Mouse (Mus musculus): Measurements from ENCODE around the gene Hdhd5. TPM values are rescaled to one million over a fixed set of nuclear protein-coding genes. Genes with fewer than 3 reads are reported as not detected.

The Hdhd5 gene
- total RNA-seq, 2 experiments from 2014 or later, result 31.3 to 31.5 TPM

DNA sequence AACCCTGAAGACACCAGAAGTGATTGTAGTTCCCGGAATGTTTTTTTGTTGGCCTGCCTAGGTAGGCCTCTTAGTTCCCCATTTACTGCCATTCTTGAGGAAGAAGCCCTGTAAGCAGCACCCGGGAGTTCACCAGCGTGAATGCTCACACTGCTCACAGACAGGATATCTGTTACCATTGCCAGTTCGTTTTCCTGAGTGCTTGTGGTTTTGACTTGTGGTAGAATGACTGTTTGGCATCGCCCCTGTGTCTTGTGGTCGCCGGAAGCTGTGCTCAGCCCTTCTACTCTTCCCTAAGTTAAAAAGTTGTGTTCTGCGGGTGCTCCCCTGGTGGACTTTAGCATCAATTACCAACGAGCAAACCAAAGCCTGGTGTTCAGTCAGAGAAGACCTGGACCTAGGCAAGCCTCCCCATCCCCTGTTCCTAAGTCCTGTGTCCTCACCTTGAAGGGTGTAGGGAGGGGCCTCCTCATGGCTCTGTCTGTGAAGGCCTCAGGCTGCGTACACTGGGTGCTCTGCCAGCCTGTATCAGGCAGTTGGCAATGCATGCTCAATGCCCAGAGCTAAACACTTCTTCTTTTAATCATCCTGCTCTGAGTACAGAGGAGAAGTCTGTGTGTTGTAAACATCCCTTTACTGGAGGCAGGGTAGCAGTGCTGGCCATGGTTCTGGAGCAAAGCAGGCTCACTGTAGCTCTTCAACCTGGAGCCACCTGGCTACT, 64.3 kb downstream of the Hdhd5 start:
- intact Hi-C loops (cut with DNase I), result no loop called here
- peak in 1 of 2 experiments; percentile 21 for DNase-seq (ENCODE audit: extremely low spot score in 1 of 2, low spot score in 2 of 2)

DNA sequence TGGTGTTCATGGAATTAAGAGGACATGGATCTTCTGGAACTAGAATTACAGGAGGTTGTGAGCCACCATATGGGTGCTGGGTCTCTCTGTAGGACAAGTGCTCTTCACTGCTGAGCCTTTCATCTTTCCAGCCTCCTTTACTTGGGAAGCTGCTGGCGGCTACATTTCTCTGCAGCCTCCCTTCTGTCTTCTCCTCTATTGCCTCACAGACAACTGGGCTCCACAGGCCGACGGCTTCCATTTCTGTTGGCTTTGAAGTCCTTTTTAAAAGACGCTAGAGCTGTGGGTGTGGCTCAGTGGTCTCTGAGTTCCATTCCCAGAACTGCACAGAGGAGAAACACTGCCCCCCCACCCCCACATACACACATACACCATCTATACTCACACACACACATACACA, 65.7 kb downstream of the Hdhd5 start:
- intact Hi-C loops (cut with DNase I), result no loop called here
- DNase-seq (ENCODE audit: extremely low spot score in 1 of 2, low spot score in 2 of 2), result no peak

DNA sequence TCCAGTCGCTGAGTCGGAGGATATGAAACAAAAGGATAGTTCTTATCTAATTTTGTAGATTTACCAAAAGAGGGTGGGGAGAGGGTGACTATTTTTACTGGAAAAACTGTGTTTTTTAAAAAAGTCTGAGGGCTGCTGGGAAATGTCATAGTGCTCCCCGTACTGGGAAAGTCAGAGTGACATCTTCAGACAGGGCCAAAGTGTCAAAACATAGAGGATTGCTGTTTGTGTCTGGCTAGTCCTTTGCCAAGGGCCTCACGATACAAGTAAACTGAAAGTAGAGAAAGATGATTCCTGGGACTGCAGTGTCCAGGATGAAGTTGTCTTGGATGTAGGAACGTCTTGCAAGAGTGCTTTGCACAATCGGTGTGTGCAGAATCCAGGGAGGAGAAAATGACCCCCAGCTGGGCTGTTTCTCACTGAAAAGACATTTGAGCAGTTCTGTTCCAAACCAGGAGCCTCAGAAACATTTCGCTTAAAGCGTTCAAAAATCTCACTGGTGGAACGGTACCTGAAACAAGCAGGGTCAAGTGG, 66.6 kb downstream of the Hdhd5 start:
- no peak for DNase-seq (ENCODE audit: extremely low spot score in 1 of 2, low spot score in 2 of 2)
- intact Hi-C loops (cut with DNase I), result no loop called here

- intact Hi-C loops (cut with DNase I), result no loop called here
- no peak for DNase-seq (ENCODE audit: extremely low spot score in 1 of 2, low spot score in 2 of 2)
Observed at GRCm38 (mm10) chr6:120463884-120464283, 67.2 kb downstream of the Hdhd5 start.

- DNase-seq (ENCODE audit: extremely low spot score in 1 of 2, low spot score in 2 of 2), result peak in 1 of 2 experiments; percentile 78
- intact Hi-C loops (cut with DNase I), result no loop called here
Observed at GRCm38 (mm10) chr6:120463086-120463871, 67.8 kb downstream of the Hdhd5 start, which contains the start of gene Il17ra. Gene Il17ra (plus strand): TSS chr6:120463247.

GRCm38 (mm10) chr6:120462251-120462650, 68.9 kb downstream of the Hdhd5 start:
- DNase-seq (ENCODE audit: extremely low spot score in 1 of 2, low spot score in 2 of 2), result no peak
- intact Hi-C loops (cut with DNase I), result no loop called here

DNA sequence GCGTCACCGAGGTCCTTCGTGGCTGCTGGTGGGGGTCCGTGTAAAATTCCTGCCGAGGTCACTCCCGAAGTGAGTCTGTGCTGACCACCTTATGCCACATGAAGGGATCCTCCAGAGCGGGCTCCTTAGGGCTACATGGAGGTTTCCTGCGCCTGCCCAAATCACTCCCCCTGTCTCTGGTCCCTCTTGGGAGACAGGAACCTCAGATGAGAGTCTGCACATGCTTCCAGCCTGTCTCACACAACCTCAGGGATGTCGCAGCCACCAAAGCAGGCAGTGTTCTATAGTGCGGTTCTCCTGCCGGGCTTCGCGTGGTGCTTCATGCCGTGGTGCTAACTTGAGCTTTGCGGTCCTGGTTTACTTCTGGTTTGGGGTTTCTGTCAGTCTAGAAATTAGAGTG, 69.9 kb downstream of the Hdhd5 start:
- intact Hi-C loops (cut with DNase I), result no loop called here
- no peak for DNase-seq (ENCODE audit: extremely low spot score in 1 of 2, low spot score in 2 of 2)

Other genes with a start within 250 kb of the Hdhd5 start
- not detected for gene D330020A13Rik, start 237.0 kb downstream of the Hdhd5 start, total RNA-seq (2021)
- gene B4galnt3, start 236.8 kb downstream of the Hdhd5 start, total RNA-seq (2021), result under 1 TPM; 0.30 to 0.32 TPM
- 10 to 100 TPM; 29.1 to 31.2 TPM for gene Kdm5a, start 167.2 kb downstream of the Hdhd5 start, total RNA-seq (2021)
- 1 to 10 TPM; 4.6 to 7.7 TPM for gene Ccdc77, start 166.9 kb downstream of the Hdhd5 start, total RNA-seq (2021)
- gene Il17ra, start 68.1 kb downstream of the Hdhd5 start, total RNA-seq (2021), result 1 to 10 TPM; 4.9 to 5.4 TPM
- gene Tmem121b, start 37.5 kb downstream of the Hdhd5 start, total RNA-seq (2021), result 10 to 100 TPM; 51.3 to 51.6 TPM
- 1 to 10 TPM; 2.2 to 2.9 TPM for gene Cecr2, start 135.1 kb upstream of the Hdhd5 start, total RNA-seq (2021)
- 10 to 100 TPM; 43.8 to 48.3 TPM for gene Slc25a18, start 242.3 kb upstream of the Hdhd5 start, total RNA-seq (2021)

All from left cerebral cortex, postnatal 10 days (tissue).